Mouse (Mus musculus) liver, postnatal 0 days (tissue): ENCODE data around the gene Tnik.

Experiments
- CTCF ChIP-seq: sonication (generic); IDR thresholded peaks from 2 replicates; pipeline ENCODE4 v1.5.1; 2016; ENCODE audit warnings: antibody characterized with exemption, low read depth
- EP300 ChIP-seq: IDR thresholded peaks from 2 replicates; pipeline ENCODE4 v1.6.1; 2016; ENCODE audit warnings: antibody characterized with exemption, low read depth, mild to moderate bottlenecking

DNA sequence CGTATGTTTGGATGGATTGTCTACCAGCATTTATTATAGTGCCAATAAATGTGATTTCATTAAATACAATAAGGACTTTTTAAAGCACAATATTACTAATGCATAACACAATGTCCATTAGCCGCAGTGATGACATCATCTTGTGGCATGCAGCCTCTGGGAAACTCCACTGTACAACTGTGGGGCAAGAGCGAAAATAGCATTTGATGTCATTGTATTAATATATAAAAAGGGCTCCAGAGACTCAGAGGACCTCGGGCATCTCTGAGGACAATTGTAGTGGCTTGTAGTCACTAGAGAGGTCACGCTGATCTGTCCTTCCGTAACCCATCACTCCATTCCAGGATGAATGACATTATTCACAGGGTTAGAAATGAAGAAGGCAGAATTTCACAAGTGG, 157.2 kb downstream of the Tnik start:
- no peak for TF ChIP-seq CTCF
- TF ChIP-seq EP300 = no peak
